Mouse (Mus musculus) liver, embryonic 14.5 days (tissue): Measurements from ENCODE around the gene 4931406P16Rik.

Experiments used
- CTCF ChIP-seq: IDR thresholded peaks from 2 replicates; pipeline ENCODE4 v1.5.1; 2016; ENCODE audit warnings: antibody characterized with exemption, low read depth, control low read depth
- EP300 ChIP-seq: IDR thresholded peaks from 2 replicates; pipeline ENCODE4 v1.6.1; 2016; ENCODE audit warnings: antibody characterized with exemption, low read depth

- no peak for TF ChIP-seq CTCF
- no peak for TF ChIP-seq EP300
Observed at GRCm38 (mm10) chr7:34292633-34293032, 20.7 kb downstream of the 4931406P16Rik start.
